Mouse (Mus musculus) ES-E14 (cell line): ENCODE results near the gene Bgn.

Experiments
- HCFC1 ChIP-seq: IDR thresholded peaks from 2 replicates; pipeline ENCODE4 v1.6.1; 2012; ENCODE audit warnings: low read length, inconsistent platforms, borderline replicate concordance; ENCODE audit not compliant: insufficient read depth
- ZNF384 ChIP-seq: IDR thresholded peaks from 2 replicates; pipeline ENCODE4 v1.6.1; 2012; ENCODE audit warnings: low read depth, low read length, inconsistent platforms

- TF ChIP-seq HCFC1 (no peak), ZNF384 (no peak)
Observed at GRCm38 (mm10) chrX:73512904-73513303, 29.5 kb downstream of the Bgn start.
